Mouse (Mus musculus) midbrain, embryonic 11.5 days (tissue): ENCODE data around the gene Ces3a. TPM values are rescaled to one million over a fixed set of nuclear protein-coding genes. Genes with fewer than 3 reads are reported as not detected.

ENCODE experiments used
- polyA plus RNA-seq: library from polyadenylated mRNA; unstranded; fragments of >200 nt; fragmentation: Nextera tagmentation; extraction: Ambion mirVana; gene quantifications from 2 replicates; pipeline ENCODE4 v1.2.1, GENCODE M21; 2014

Gene Ces3a
- polyA plus RNA-seq, 1 experiment from 2014 or later: not detected

Other genes with a start within 250 kb of the Ces3a start
- gene Ces2b, start 217.0 kb upstream of the Ces3a start, polyA plus RNA-seq: 0.15 and 0.40 TPM in 2 replicates
- gene Ces2c, start 201.5 kb upstream of the Ces3a start, polyA plus RNA-seq: not detected in 2 replicates
- not detected in 2 replicates for gene Ces2e, start 122.3 kb upstream of the Ces3a start, polyA plus RNA-seq
- not detected in 2 replicates for gene Ces2f, start 101.2 kb upstream of the Ces3a start, polyA plus RNA-seq
- 0.05 TPM in 1 of 2 replicates, not detected in the other for gene Ces2g, start 86.9 kb upstream of the Ces3a start, polyA plus RNA-seq
- gene Ces2h, start 47.7 kb upstream of the Ces3a start, polyA plus RNA-seq: not detected in 2 replicates
- not detected in 2 replicates for gene Ces3b, start 35.2 kb downstream of the Ces3a start, polyA plus RNA-seq
- gene Ces4a, start 83.2 kb downstream of the Ces3a start, polyA plus RNA-seq: not detected in 2 replicates
- 49.8 and 60.2 TPM in 2 replicates for gene Cbfb, start 122.1 kb downstream of the Ces3a start, polyA plus RNA-seq
- gene D230025D16Rik, start 176.5 kb downstream of the Ces3a start, polyA plus RNA-seq: 32.3 and 32.9 TPM in 2 replicates
- gene B3gnt9, start 206.6 kb downstream of the Ces3a start, polyA plus RNA-seq: 5.6 and 6.1 TPM in 2 replicates
- 11.3 and 15.0 TPM in 2 replicates for gene Tradd, start 216.0 kb downstream of the Ces3a start, polyA plus RNA-seq
- 0.84 and 1.5 TPM in 2 replicates for gene Fbxl8, start 216.0 kb downstream of the Ces3a start, polyA plus RNA-seq
- not detected in 2 replicates for gene Hsf4, start 221.2 kb downstream of the Ces3a start, polyA plus RNA-seq
- gene Nol3, start 227.5 kb downstream of the Ces3a start, polyA plus RNA-seq: 2.0 and 3.2 TPM in 2 replicates
- gene 4931428F04Rik, start 241.3 kb downstream of the Ces3a start, polyA plus RNA-seq: 34.2 and 34.4 TPM in 2 replicates
- 6.4 and 8.6 TPM in 2 replicates for gene Exoc3l, start 247.5 kb downstream of the Ces3a start, polyA plus RNA-seq
- gene E2f4, start 249.1 kb downstream of the Ces3a start, polyA plus RNA-seq: 94.9 and 101 TPM in 2 replicates